Mouse (Mus musculus) spleen, adult 2 months (tissue): Measurements from ENCODE around the gene Fnip2. TPM values are rescaled to one million over a fixed set of nuclear protein-coding genes. Genes with fewer than 3 reads are reported as not detected.

Experiments used
- DNase-seq, 2 experiments: peaks; one replicate each; pipeline versions ENCODE4 v3.0.0 to v3.0.0-alpha.2; 2012 to 2021; ENCODE audit warnings: low spot score in 2 of 2, low read depth in 1 of 2
- H3K27ac ChIP-seq: fragments of 200-500 bp; 2 replicates; pipeline ENCODE4 v1.5.1; 2012; ENCODE audit warnings: low read length, inconsistent platforms; ENCODE audit not compliant: insufficient read depth
- H3K27me3 ChIP-seq: fragments of 200-500 bp; 2 replicates; pipeline ENCODE4 v1.6.1; 2012; ENCODE audit warnings: mild to moderate bottlenecking, moderate library complexity, low read length, inconsistent platforms; ENCODE audit not compliant: control insufficient read depth, insufficient read depth
- H3K36me3 ChIP-seq: fragments of 200-500 bp; 2 replicates; pipeline ENCODE4 v1.6.1; 2012; ENCODE audit warnings: mild to moderate bottlenecking, low read length, inconsistent platforms; ENCODE audit not compliant: control insufficient read depth, insufficient read depth
- H3K4me1 ChIP-seq: fragments of 200-500 bp; 2 replicates; pipeline ENCODE4 v1.6.1; 2011; ENCODE audit warnings: inconsistent platforms; ENCODE audit not compliant: control insufficient read depth, insufficient read depth, insufficient read length
- H3K4me3 ChIP-seq: fragments of 200-500 bp; 2 replicates; pipeline ENCODE4 v1.5.1; 2011; ENCODE audit warnings: mild to moderate bottlenecking, inconsistent platforms; ENCODE audit not compliant: insufficient read depth, insufficient read length; ENCODE audit errors: extremely low read depth
- CTCF ChIP-seq: fragments of 200-500 bp; IDR thresholded peaks from 2 replicates; pipeline ENCODE4 v1.5.1; 2011; ENCODE audit warnings: mild to moderate bottlenecking, inconsistent platforms; ENCODE audit not compliant: insufficient read depth, insufficient read length, insufficient replicate concordance; ENCODE audit errors: extremely low read depth
- POLR2A ChIP-seq: fragments of 200-500 bp; IDR thresholded peaks from 2 replicates; pipeline ENCODE4 v1.6.1; 2011; ENCODE audit warnings: low read depth, low read length, inconsistent platforms
- WGBS: fragments of 180-500 bp; shearing (Covaris S2); methylation state at CpG from one replicate; pipeline ENCODE4 v1.1.7; 2018; 5-methylcytosine and 5-hydroxymethylcytosine counted together
- polyA plus RNA-seq: library from polyadenylated mRNA; depleted of rRNA; stranded (reverse); fragments of >200 nt; gene quantifications from 2 replicates; pipeline ENCODE4 v1.2.3, GENCODE M21; 2012

The Fnip2 gene
- polyA plus RNA-seq, 1 experiment, result 3.1 TPM

DNA sequence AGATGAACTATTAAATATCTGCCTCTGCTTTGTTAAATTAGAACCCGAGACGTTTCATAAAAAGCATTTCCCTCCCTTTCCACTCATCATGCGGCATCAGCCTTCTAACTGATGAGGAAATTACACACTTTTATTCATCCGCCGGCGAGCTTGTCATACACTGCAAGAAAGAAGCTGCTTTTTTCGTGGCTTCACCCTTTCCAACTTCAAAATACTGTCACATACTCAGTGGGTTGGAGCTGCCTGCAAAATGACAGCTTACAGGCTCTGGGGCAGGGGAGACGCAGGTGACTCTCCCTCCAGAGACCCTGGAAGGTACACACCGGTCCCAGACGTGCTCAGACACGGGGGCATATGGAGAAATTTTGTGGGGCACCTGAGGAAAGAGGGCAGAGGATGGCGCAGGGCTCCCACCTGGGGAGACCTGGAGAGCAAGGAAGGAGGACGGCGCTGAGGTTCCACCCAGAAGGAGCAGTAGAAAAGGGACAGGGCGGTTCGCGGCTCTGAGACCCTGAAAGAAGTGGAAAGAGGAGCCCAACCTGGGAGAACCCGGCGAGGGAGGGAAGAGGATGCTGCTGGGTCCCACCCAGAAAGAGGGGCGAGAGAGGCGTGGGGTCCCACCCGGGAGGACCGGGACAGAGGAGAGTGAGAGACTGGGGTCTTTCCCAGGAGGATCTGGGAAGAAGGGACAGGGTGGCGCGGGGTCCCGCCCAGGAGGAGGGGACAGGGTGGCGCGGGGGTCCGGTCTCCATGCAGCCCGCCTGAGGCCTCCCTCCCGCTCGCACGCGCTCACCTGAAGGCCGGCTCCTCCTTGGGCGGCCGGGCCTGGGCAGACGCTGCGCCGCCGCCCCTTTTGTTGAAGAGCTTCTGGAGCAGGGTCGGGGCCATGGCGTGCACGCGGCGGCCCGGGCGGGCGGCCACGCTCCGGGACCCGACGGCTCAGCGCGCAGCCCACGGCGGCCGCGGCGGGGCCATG, 592 bp downstream of the Fnip2 start:
- Histone ChIP-seq H3K27me3 (peaks cover 14% of the 10 kb centered on the region), H3K27ac (no peak overlapping the region; the same call in 1 of the 2 replicates), H3K36me3 (no peaks in the 10 kb centered on the region), H3K4me1 (peaks cover 5% of the 10 kb centered on the region; the same call in 1 of the 2 replicates), H3K4me3 (peak overlapping the region; percentile 80)
- TF ChIP-seq CTCF (no peak), POLR2A (no peak)
- DNase-seq, result peak in 1 of 2 experiments; percentile 11
- WGBS, result 4% methylated on average over 60 of the region's 60 CpGs

DNA sequence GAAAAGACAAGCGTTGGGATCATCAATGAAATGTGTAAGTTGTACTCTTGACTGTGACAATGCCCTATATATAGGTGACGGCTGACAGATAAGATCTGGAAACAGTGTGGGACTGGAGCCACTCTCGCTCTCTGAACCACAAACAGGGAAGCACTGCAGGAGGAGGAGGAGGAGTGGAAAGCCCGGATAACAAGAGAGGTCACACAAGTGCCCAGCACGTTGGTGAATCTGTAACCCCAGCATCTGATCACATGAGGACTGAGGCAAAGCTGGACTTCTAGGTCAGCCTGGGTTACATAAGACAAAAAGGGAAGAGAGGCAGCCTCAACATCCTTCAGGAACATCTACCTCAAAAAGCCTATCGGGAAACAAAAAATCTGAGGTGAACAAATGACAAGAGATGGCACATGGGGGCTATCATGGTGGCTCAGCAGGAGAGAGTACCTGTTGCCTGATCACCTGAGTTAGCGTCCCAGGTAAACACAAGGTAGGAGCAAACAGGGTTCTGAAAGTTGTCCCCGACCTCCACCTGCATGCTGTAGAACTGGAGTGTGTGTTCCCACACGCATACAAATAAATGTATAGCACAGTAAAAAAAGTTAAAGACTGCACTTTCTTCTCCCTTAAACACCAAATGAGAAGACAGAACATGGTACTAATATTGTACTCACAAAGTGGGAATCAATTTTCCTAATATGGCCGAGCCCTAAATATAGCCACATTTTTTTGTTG, 2.6 kb downstream of the Fnip2 start:
- DNase-seq, result no peak
- Histone ChIP-seq H3K27me3 (peaks cover 12% of the 10 kb centered on the region), H3K4me3 (no peak overlapping the region), H3K27ac (no peak overlapping the region), H3K36me3 (no peaks in the 10 kb centered on the region), H3K4me1 (peaks cover 5% of the 10 kb centered on the region; the same call in 1 of the 2 replicates)
- TF ChIP-seq CTCF (no peak), POLR2A (no peak)
- WGBS, result 83% methylated on average over 10 of the region's 10 CpGs

DNA sequence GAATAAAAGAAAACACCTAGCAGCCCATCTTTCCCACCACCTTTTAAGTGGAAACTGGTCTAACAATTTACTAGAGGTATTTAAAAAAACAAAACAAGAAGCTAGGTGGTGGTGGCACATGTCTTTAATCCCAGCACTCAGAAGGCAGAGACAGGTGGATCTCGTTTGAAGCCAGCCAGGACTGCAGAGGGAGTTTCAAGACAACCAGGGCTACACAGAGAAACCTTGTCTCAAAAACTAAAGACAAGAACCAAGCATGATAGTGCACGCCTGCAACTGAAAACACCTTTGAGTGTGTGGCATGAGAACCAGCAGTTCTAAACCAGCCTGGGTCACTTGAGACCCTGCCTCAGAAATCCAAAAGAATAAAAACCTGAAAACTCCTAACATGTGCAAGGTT, 4.1 kb downstream of the Fnip2 start:
- no peak overlapping the region for H3K4me3 ChIP-seq
- no peak overlapping the region for H3K27ac ChIP-seq
- DNase-seq, result no peak
- no peaks in the 10 kb centered on the region for H3K36me3 ChIP-seq
- 89% methylated on average over 2 of the region's 2 CpGs for WGBS
- peaks cover 12% of the 10 kb centered on the region for H3K27me3 ChIP-seq
- TF ChIP-seq CTCF, result no peak
- TF ChIP-seq POLR2A, result no peak
- H3K4me1 ChIP-seq, result peaks cover 5% of the 10 kb centered on the region; the same call in 1 of the 2 replicates

DNA sequence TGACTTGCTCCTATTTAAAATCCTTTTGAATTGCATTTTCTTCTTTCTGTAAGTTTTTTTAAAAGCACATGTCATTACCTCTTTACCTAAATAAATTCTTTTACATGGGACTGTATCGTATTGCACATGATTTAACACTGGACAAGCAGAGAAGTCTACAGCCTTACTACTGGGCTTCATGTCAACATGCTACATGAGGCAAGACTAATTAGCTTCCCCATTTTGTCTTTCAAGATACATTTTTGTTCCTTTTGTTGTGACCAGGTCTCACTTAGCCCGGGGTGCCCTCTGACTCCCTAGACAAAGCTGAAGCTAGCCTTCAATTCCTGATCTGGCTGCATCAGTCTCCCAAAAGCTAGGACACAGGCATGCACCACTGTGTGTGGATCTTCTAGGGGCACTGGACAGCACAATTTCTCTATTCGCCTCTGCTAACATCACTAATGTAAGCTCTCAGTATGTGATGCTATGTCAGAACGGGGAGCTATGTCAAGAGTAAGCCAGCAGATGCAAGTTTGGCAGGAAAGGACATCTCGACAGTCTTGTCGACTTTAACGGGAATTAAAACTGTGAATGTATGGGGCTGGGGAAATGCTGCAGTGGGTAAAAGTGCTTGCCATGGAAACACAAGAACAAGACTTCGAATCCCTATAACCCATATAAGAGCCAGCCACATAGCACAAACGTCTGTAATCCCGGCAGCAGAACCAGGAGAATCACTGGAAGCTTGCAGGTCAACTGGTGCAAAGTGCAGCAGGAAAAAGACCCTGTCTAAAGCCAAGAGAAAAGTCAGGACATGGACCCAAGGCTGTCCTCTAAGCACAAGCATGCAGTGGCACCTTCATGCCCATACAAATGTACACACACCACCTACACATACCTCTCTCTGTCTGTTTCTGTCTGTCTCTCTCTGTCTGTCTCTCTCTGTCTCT, 5.5 kb downstream of the Fnip2 start:
- DNase-seq, result no peak
- Histone ChIP-seq H3K27ac (no peak overlapping the region), H3K4me3 (no peak overlapping the region), H3K27me3 (peaks cover 3% of the 10 kb centered on the region; the same call in 1 of the 2 replicates), H3K4me1 (no peaks in the 10 kb centered on the region), H3K36me3 (no peaks in the 10 kb centered on the region)
- TF ChIP-seq POLR2A (no peak), CTCF (no peak)
- WGBS, result 82% methylated on average over 10 of the region's 10 CpGs

DNA sequence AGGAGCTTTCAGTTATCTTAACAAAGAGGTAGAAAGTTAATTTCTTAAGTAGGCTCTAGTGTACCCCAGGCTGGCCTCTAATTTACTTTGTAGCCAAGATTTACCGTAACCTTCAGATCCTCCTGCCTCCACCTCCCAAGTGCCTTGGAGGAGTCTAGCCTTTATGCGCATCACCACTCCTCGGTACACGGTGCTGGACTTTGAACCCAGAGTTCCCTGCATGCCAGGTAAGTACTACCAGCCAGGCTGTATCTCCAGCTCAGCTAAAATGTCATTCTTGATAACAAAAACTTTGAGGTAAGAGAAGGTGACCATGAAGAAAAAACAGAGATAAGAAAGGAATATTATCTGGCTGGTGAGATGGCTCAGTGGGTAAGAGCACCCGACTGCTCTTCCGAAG, 7.0 kb downstream of the Fnip2 start:
- TF ChIP-seq POLR2A, result no peak
- TF ChIP-seq CTCF, result no peak
- WGBS, result 96% methylated on average over 6 of the region's 6 CpGs
- H3K4me1 ChIP-seq, result no peaks in the 10 kb centered on the region
- no peaks in the 10 kb centered on the region for H3K27me3 ChIP-seq
- no peak overlapping the region for H3K27ac ChIP-seq
- DNase-seq, result no peak
- H3K36me3 ChIP-seq, result no peaks in the 10 kb centered on the region
- H3K4me3 ChIP-seq, result no peak overlapping the region

DNA sequence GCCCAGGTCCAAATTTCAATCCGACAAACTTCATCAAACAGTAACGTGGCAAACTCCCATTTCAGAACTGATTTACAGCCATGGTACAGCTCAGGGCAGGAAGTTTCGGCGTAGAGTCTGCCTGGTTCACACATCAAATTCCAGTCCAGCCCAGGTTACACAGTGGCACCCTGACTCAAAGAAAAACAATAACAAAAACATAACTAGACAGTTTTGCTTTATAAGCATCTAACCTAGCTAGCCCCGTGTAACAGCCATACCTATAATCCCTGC, 7.9 kb downstream of the Fnip2 start:
- 53% methylated on average over 5 of the region's 5 CpGs for WGBS
- Histone ChIP-seq H3K4me1 (no peaks in the 10 kb centered on the region), H3K4me3 (no peak overlapping the region), H3K36me3 (no peaks in the 10 kb centered on the region), H3K27ac (no peak overlapping the region), H3K27me3 (no peaks in the 10 kb centered on the region)
- TF ChIP-seq CTCF (no peak), POLR2A (no peak)
- no peak for DNase-seq
